Mouse (Mus musculus): ENCODE results near the gene Btn2a2. TPM values are rescaled to one million over a fixed set of nuclear protein-coding genes. Genes with fewer than 3 reads are reported as not detected.

Gene Btn2a2
- polyA plus RNA-seq, 2 experiments from 2014 or later = not detected

GRCm38 (mm10) chr13:23445561-23446320 lies 42.9 kb downstream of the Btn2a2 start:
- ATAC-seq = peak; percentile 81

- no peak for ATAC-seq
These were observed 43.5 kb downstream of the Btn2a2 start for GRCm38 (mm10) chr13:23445156-23445555.

- no peak for ATAC-seq
These were observed 44.2 kb downstream of the Btn2a2 start for GRCm38 (mm10) chr13:23444451-23444850.

GRCm38 (mm10) chr13:23439901-23440300 lies 48.8 kb downstream of the Btn2a2 start:
- no peak for ATAC-seq

GRCm38 (mm10) chr13:23438521-23438920 lies 50.1 kb downstream of the Btn2a2 start:
- no peak for ATAC-seq

GRCm38 (mm10) chr13:23437908-23438307 lies 50.7 kb downstream of the Btn2a2 start:
- peak; percentile 81 for ATAC-seq

- ATAC-seq = peak; percentile 8
These were observed 51.5 kb downstream of the Btn2a2 start for GRCm38 (mm10) chr13:23436861-23437822.

GRCm38 (mm10) chr13:23436231-23436661 lies 52.4 kb downstream of the Btn2a2 start:
- peak; percentile 8 for ATAC-seq

GRCm38 (mm10) chr13:23435676-23436075 lies 53.0 kb downstream of the Btn2a2 start:
- no peak for ATAC-seq

- ATAC-seq = no peak
These were observed 53.4 kb downstream of the Btn2a2 start for GRCm38 (mm10) chr13:23435241-23435640.

- ATAC-seq = no peak
These were observed 54.2 kb downstream of the Btn2a2 start for GRCm38 (mm10) chr13:23434426-23434825.

GRCm38 (mm10) chr13:23433801-23434200 lies 54.9 kb downstream of the Btn2a2 start:
- no peak for ATAC-seq

GRCm38 (mm10) chr13:23433206-23433605 lies 55.5 kb downstream of the Btn2a2 start:
- ATAC-seq = no peak

- peak; percentile 62 for ATAC-seq
These were observed 56.0 kb downstream of the Btn2a2 start for GRCm38 (mm10) chr13:23432562-23433201.

GRCm38 (mm10) chr13:23431351-23431771 lies 57.3 kb downstream of the Btn2a2 start:
- ATAC-seq = peak; percentile 46

GRCm38 (mm10) chr13:23430734-23431133 lies 57.9 kb downstream of the Btn2a2 start:
- peak; percentile 52 for ATAC-seq

- no peak for ATAC-seq
These were observed 58.8 kb downstream of the Btn2a2 start for GRCm38 (mm10) chr13:23429771-23430380.

GRCm38 (mm10) chr13:23428166-23428993 lies 60.3 kb downstream of the Btn2a2 start:
- no peak for ATAC-seq

Data from CD4-positive, CD25-positive, alpha-beta regulatory T cell, adult 4 months (primary cell).